Mouse (Mus musculus) limb, embryonic 14.5 days (tissue): ENCODE data around the gene Fam185a. TPM values are rescaled to one million over a fixed set of nuclear protein-coding genes. Genes with fewer than 3 reads are reported as not detected.
A peak's percentile ranks its signal among the peaks of the same experiment; 100 is the strongest.

Source experiments
- ATAC-seq: fragments of 200-750 bp; cut with Nextera tagmentation; 2 replicates; pipeline ENCODE4 v1.8.0; 2017; ENCODE audit warnings: low read depth, moderate number of reproducible peaks, moderate TSS enrichment; ENCODE audit not compliant: low FRiP score
- DNase-seq: peaks from one replicate; pipeline ENCODE4 v3.0.0-alpha.2; 2015; ENCODE audit warnings: low spot score
- H3K27ac ChIP-seq: fragments of 300-500 bp; sonication (generic); replicated peaks from 2 replicates; pipeline ENCODE4 v1.5.1; 2014; ENCODE audit warnings: low read depth, mild to moderate bottlenecking, low read length, moderate library complexity, mixed read lengths
- H3K27me3 ChIP-seq: fragments of 300-500 bp; sonication (generic); 2 replicates; pipeline ENCODE4 v1.6.1; 2014; ENCODE audit warnings: low read length, mixed read lengths; ENCODE audit not compliant: control insufficient read depth, insufficient read depth
- H3K36me3 ChIP-seq: fragments of 300-500 bp; sonication (generic); 2 replicates; pipeline ENCODE4 v1.6.1; 2014; ENCODE audit warnings: mild to moderate bottlenecking, low read length, moderate library complexity, mixed read lengths; ENCODE audit not compliant: control insufficient read depth, insufficient read depth
- H3K4me1 ChIP-seq: fragments of 300-500 bp; sonication (generic); 2 replicates; pipeline ENCODE4 v1.6.1; 2014; ENCODE audit warnings: antibody characterized with exemption, low read length, mixed read lengths; ENCODE audit not compliant: control insufficient read depth, insufficient read depth
- H3K4me2 ChIP-seq: fragments of 300-500 bp; sonication (generic); replicated peaks from 2 replicates; pipeline ENCODE4 v1.6.1; 2014; ENCODE audit warnings: low read depth, mild to moderate bottlenecking, low read length, moderate library complexity; ENCODE audit not compliant: severe bottlenecking
- H3K4me3 ChIP-seq: fragments of 300-500 bp; sonication (generic); replicated peaks from 2 replicates; pipeline ENCODE4 v1.5.1; 2014; ENCODE audit warnings: low read length
- H3K9ac ChIP-seq: fragments of 300-500 bp; sonication (generic); 2 replicates; pipeline ENCODE4 v1.6.1; 2014; ENCODE audit warnings: mild to moderate bottlenecking, low read depth, low read length, moderate library complexity; ENCODE audit not compliant: severe bottlenecking
- H3K9me3 ChIP-seq: fragments of 300-500 bp; sonication (generic); 2 replicates; pipeline ENCODE4 v1.6.1; 2016; ENCODE audit warnings: low read length; ENCODE audit not compliant: control insufficient read depth
- POLR2A ChIP-seq: fragments of 200-500 bp; IDR thresholded peaks from 2 replicates; pipeline ENCODE4 v1.8.0; 2012; ENCODE audit warnings: inconsistent platforms, mild to moderate bottlenecking, moderate library complexity, borderline replicate concordance; ENCODE audit not compliant: insufficient read depth, insufficient read length; ENCODE audit errors: extremely low read depth
- WGBS: fragments of 180-500 bp; shearing (Covaris S2); extraction: QIAGEN DNeasy Blood & Tissue Kit; methylation state at CpG from one replicate; pipeline ENCODE4 v1.1.7; 2014; 5-methylcytosine and 5-hydroxymethylcytosine counted together
- polyA plus RNA-seq, 2 experiments: library from polyadenylated mRNA; depleted of rRNA in 1 of 2; stranded (reverse) in 1 of 2; unstranded in 1 of 2; fragments of >200 nt; fragmentation: Nextera tagmentation in 1 of 2; extraction: Ambion mirVana in 1 of 2; gene quantifications; 2 replicates each; pipeline versions ENCODE4 v1.2.1 to v1.2.3; 2012 to 2014

Fam185a gene
- polyA plus RNA-seq, 2 experiments = 4.4 to 4.9 TPM

DNA sequence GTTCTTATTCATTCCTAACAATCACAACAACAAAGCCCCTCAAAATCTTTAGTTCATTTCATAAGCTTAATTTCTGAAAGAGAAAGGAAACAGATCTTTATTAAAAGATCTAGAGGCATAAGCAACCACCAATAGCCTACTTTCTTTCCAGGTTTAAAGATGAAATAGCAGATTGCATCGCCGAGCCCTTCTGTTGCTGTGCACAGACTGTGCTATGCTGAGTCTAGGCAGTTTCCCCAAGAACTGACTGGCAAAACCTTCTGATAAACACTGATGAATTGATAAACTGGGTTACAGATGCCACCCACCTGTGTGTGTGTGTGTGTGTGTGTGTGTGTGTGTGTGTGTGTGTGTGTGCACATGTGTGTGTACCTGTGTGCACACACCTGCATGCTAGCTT, 76.2 kb downstream of the Fam185a start:
- Histone ChIP-seq H3K4me3 (no peak overlapping the region), H3K36me3 (no peaks in the 10 kb centered on the region), H3K4me1 (peaks cover 25% of the 10 kb centered on the region), H3K9ac (no peak overlapping the region), H3K9me3 (no peaks in the 10 kb centered on the region), H3K4me2 (no peak overlapping the region), H3K27ac (no peak overlapping the region), H3K27me3 (no peaks in the 10 kb centered on the region)
- ATAC-seq (no peak), DNase-seq (no peak)
- 86% methylated on average over 2 of the region's 2 CpGs for WGBS
- TF ChIP-seq POLR2A = no peak

GRCm38 (mm10) chr5:21502936-21503610, 78.3 kb downstream of the Fam185a start:
- Histone ChIP-seq H3K4me2 (no peak overlapping the region), H3K9me3 (no peaks in the 10 kb centered on the region), H3K9ac (no peak overlapping the region), H3K36me3 (no peaks in the 10 kb centered on the region), H3K27ac (no peak overlapping the region), H3K27me3 (no peaks in the 10 kb centered on the region), H3K4me3 (no peak overlapping the region), H3K4me1 (peaks cover 20% of the 10 kb centered on the region)
- ATAC-seq (no peak), DNase-seq (no peak)
- no peak for TF ChIP-seq POLR2A
- WGBS = 49% methylated on average over 13 of the region's 13 CpGs

DNA sequence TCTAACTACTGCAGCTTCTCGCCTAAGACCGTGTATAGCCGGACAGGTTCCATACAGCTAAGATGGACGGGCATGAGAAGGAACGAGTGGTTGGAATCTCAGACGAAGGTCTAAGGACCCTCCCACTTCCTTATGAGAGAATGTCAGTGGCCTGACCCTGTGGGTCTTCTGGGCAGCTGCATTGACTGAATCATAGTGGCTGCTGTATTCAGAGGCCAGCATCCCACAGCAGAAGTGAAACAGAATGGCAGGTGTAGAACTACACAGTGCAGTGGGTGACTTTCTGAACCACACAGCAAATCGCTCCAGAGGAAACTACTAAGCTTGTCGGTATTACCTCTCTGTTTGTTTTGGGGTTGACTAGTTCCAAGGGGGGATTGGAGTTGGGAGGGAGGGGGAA, 80.4 kb downstream of the Fam185a start:
- H3K4me2 ChIP-seq = no peak overlapping the region
- H3K4me3 ChIP-seq = no peak overlapping the region
- no peak for TF ChIP-seq POLR2A
- ATAC-seq = no peak
- H3K9ac ChIP-seq = no peak overlapping the region
- no peaks in the 10 kb centered on the region for H3K9me3 ChIP-seq
- H3K4me1 ChIP-seq = peaks cover 20% of the 10 kb centered on the region
- WGBS = 85% methylated on average over 8 of the region's 8 CpGs
- no peaks in the 10 kb centered on the region for H3K27me3 ChIP-seq
- H3K36me3 ChIP-seq = no peaks in the 10 kb centered on the region
- DNase-seq = no peak
- H3K27ac ChIP-seq = no peak overlapping the region

GRCm38 (mm10) chr5:21506887-21507286, 82.1 kb downstream of the Fam185a start:
- Histone ChIP-seq H3K9me3 (no peaks in the 10 kb centered on the region), H3K4me1 (peaks cover 11% of the 10 kb centered on the region; the same call in 1 of the 2 replicates), H3K4me3 (no peak overlapping the region), H3K36me3 (no peaks in the 10 kb centered on the region), H3K4me2 (no peak overlapping the region), H3K9ac (no peak overlapping the region), H3K27ac (no peak overlapping the region), H3K27me3 (no peaks in the 10 kb centered on the region)
- ATAC-seq (0 out of 2 replicates have a peak, but pooled peaks have one; percentile 13), DNase-seq (peak; percentile 40)
- WGBS = 14% methylated on average over 1 of the region's 1 CpGs
- no peak for TF ChIP-seq POLR2A

- Histone ChIP-seq H3K36me3 (no peaks in the 10 kb centered on the region), H3K9me3 (no peaks in the 10 kb centered on the region), H3K9ac (no peak overlapping the region), H3K27me3 (no peaks in the 10 kb centered on the region), H3K4me3 (no peak overlapping the region), H3K4me2 (no peak overlapping the region), H3K27ac (no peak overlapping the region), H3K4me1 (peaks cover 10% of the 10 kb centered on the region; the same call in 1 of the 2 replicates)
- DNase-seq (no peak), ATAC-seq (no peak)
- 80% methylated on average over 4 of the region's 4 CpGs for WGBS
- no peak for TF ChIP-seq POLR2A
Measured at GRCm38 (mm10) chr5:21509801-21510200, 85.0 kb downstream of the Fam185a start.
